Comparison of ENCODE assay signal across 8 mouse cellular contexts in the genomic region with DNA sequence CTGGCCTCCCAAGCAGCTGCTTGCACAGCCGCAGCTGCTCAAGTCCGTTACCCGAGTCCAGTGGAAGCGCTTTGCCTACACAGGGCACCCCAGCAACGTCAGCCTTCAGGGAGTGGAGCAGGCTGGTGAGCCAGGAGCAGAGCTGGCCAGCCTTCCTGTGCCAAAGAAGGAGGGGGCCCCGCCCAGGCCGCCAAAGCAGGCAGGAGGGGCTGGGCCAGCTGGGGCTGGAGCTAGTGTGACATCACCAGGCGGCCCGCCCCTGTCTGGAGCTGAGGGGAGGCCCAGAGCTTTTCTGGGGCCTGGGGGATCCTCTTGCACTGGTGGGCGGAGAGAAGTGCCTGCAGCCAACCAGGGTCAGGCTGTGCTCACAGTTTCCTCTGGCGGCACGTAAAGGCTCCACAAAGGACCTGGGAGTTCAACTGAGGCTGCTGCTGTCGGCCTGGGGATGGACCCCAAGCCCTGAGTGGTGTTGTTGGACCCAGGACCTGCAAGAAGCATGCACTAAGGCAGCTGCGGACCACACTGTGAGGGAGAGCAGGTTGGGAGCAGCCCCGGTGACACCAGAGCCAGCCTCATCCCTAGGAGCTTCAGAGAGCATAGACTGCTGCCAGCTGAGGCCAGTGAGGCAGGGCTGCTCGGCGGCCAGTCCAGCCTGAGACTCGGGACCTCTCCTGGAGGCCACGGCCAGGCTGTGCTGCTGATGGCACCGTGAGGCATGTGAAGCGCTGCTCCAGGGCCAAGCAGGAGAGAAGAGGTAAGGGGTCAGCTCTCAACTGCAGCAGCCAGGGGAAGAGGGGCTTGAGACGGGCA. TPM values are rescaled to one million over a fixed set of nuclear protein-coding genes. Genes with fewer than 3 reads are reported as not detected.
A peak's percentile ranks its signal among the peaks of the same experiment; 100 is the strongest.
DNase-seq lines count a peak whose midpoint lies in the region; ATAC-seq lines count a peak whose summit lies in the region.

A gene (plus strand): TSS at position 370 of the 810 bp plus-strand sequence.

- peak; percentile 93 for DNase-seq in adrenal gland, adult 2 months
- peak; percentile 97 for DNase-seq in embryo, embryonic 10.5 days (ENCODE audit: low spot score)
- peak; percentile 87 to 92 for DNase-seq in gastrocnemius, postnatal 36 days
- DNase-seq in left cerebral cortex, adult 9 months (ENCODE audit: low spot score in 2 of 2), result peak; percentile 57 to 76
- DNase-seq in right cerebral cortex, postnatal 14 days, result peak; percentile 74
- peak; percentile 88 for DNase-seq in yolk sac, embryonic 10.5 days (ENCODE audit: low spot score)

- intact Hi-C loops in gastrocnemius, postnatal 36 days (cut with DNase I), result loop anchor here (2.0 to 5.0 kb wide), 5 partner anchors 27 to 131 kb away; no protein-coding TSS in a partner anchor

- peak; percentile 90 for ATAC-seq in inflammation-experienced regulatory T-cells, adult 6 months
- peak; percentile 74 for ATAC-seq in megakaryocyte, adult 5-6 weeks (ENCODE audit: poor library complexity, severe bottlenecking)

RNA-seq across cellular contexts. Expression of the gene that starts here (rescaled TPM):
- 10 to 100 TPM; 24.0 to 48.3 TPM for total RNA-seq in adrenal gland, adult 2 months (2021)
- 32.5 and 35.7 TPM in 2 replicates for polyA plus RNA-seq in adrenal gland, adult 2 months (2012; rRNA removed)
- 10 to 100 TPM; 44.0 to 49.7 TPM for total RNA-seq in gastrocnemius, postnatal 36 days (2021)
- 10 to 100 TPM; 17.1 to 19.5 (median 19.3) TPM for polyA plus RNA-seq in inflammation-experienced regulatory T-cells, adult 6 months (2017; shearing (Covaris generic))
- 4.2 and 5.0 TPM in 2 replicates for total RNA-seq in megakaryocyte, adult 5-6 weeks (2015)
- total RNA-seq in megakaryocyte, adult 5-6 weeks (2017), result 9.8 and 11.4 TPM in 2 replicates

Comparison
In these comparisons a context has a peak if more than half of its experiments do, and no peak if none do; other contexts are left out.
1. Peak in every context shown above with its lines: DNase-seq and ATAC-seq.